ENCODE assay signal across 9 mouse cellular contexts in the genomic region with DNA sequence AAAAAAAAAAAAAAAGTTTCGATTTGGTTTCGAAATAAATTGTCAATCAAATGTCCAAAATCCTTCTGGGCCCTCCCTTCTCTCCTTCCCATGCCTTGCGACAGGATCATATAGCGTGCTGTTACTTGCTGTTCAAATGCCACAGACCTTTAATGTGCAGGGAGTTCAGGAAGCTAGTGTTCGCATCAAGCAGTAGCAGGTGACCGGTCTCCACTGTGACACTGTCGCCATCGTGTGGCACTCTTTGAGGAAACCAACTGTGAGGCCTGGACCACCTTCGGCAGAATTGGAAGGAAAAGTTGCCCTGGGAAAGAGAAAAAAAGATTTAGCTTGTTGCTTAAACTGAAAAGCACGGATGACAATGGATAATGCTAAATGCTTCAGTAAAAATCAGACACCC.
DNase-seq lines count a peak whose midpoint lies in the region; ATAC-seq lines count a peak whose summit lies in the region.
"Had no signal": no experiment of that assay in that cellular context is flagged by ENCODE, and none has a peak within 500 bp of the region (broad histone marks: within the 10 kb centered on the region; RNA-seq: fewer than 3 reads in every experiment).

No protein-coding gene starts in this region.

- H3K27ac ChIP-seq in intestine, embryonic 14.5 days (ENCODE audit: low read depth), result no peak overlapping the region
- H3K27ac ChIP-seq in intestine, embryonic 16.5 days (ENCODE audit: low read length), result no peak overlapping the region
- H3K27ac ChIP-seq in forebrain, embryonic 13.5 days, result no peak overlapping the region
- H3K27ac ChIP-seq in midbrain, embryonic 12.5 days (replicated peaks), result no peak overlapping the region
- H3K27ac ChIP-seq: liver, embryonic 13.5 days had no signal

- no peaks in the 10 kb centered on the region for H3K36me3 ChIP-seq in intestine, embryonic 14.5 days (ENCODE audit: control insufficient read depth, insufficient read depth, low read length)
- H3K36me3 ChIP-seq in intestine, embryonic 16.5 days (ENCODE audit: control insufficient read depth, insufficient read depth, low read length), result no peaks in the 10 kb centered on the region
- no peaks in the 10 kb centered on the region for H3K36me3 ChIP-seq in forebrain, embryonic 13.5 days (ENCODE audit: poor library complexity, severe bottlenecking)
- H3K36me3 ChIP-seq in midbrain, embryonic 12.5 days, result no peaks in the 10 kb centered on the region
- H3K36me3 ChIP-seq: liver, embryonic 13.5 days had no signal

- H3K27me3 ChIP-seq in intestine, embryonic 14.5 days (replicated peaks; ENCODE audit: control insufficient read depth, insufficient read depth, low read length), result no peaks in the 10 kb centered on the region
- no peaks in the 10 kb centered on the region for H3K27me3 ChIP-seq in intestine, embryonic 16.5 days (replicated peaks; ENCODE audit: control insufficient read depth, insufficient read depth, low read length)
- no peaks in the 10 kb centered on the region for H3K27me3 ChIP-seq in forebrain, embryonic 13.5 days
- H3K27me3 ChIP-seq in midbrain, embryonic 12.5 days, result 0 out of 2 replicates have a peak, but pooled peaks cover 11% of the 10 kb centered on the region
- H3K27me3 ChIP-seq: liver, embryonic 13.5 days had no signal

- no peaks in the 10 kb centered on the region for H3K9me3 ChIP-seq in intestine, embryonic 14.5 days (ENCODE audit: control insufficient read depth, low read length)
- H3K9me3 ChIP-seq in intestine, embryonic 16.5 days (ENCODE audit: control insufficient read depth, low read length), result no peaks in the 10 kb centered on the region
- no peaks in the 10 kb centered on the region for H3K9me3 ChIP-seq in forebrain, embryonic 13.5 days (replicated peaks)
- no peaks in the 10 kb centered on the region for H3K9me3 ChIP-seq in midbrain, embryonic 12.5 days
- H3K9me3 ChIP-seq: liver, embryonic 13.5 days had no signal

- no peaks in the 10 kb centered on the region for H3K4me1 ChIP-seq in intestine, embryonic 14.5 days (replicated peaks; ENCODE audit: control insufficient read depth, insufficient read depth, low read length)
- no peaks in the 10 kb centered on the region for H3K4me1 ChIP-seq in intestine, embryonic 16.5 days (ENCODE audit: control insufficient read depth, insufficient read depth, low read length)
- no peaks in the 10 kb centered on the region for H3K4me1 ChIP-seq in forebrain, embryonic 13.5 days
- no peaks in the 10 kb centered on the region for H3K4me1 ChIP-seq in midbrain, embryonic 12.5 days
- H3K4me1 ChIP-seq: liver, embryonic 13.5 days had no signal

- no peak overlapping the region for H3K4me3 ChIP-seq in intestine, embryonic 14.5 days (ENCODE audit: low read depth, low read length)
- H3K4me3 ChIP-seq in intestine, embryonic 16.5 days (ENCODE audit: low read length), result no peak overlapping the region
- no peak overlapping the region for H3K4me3 ChIP-seq in forebrain, embryonic 13.5 days
- no peak overlapping the region for H3K4me3 ChIP-seq in midbrain, embryonic 12.5 days
- H3K4me3 ChIP-seq: liver, embryonic 13.5 days had no signal

- peak; percentile 62 for DNase-seq in intestine, embryonic 14.5 days (ENCODE audit: low spot score)
- peak; percentile 71 for DNase-seq in brain, adult 2 months (ENCODE audit: low read depth, low spot score)
- peak; percentile 14 to 35 for DNase-seq in layer of hippocampus, adult 8-10 months (ENCODE audit: low spot score in 2 of 2)
- peak; percentile 64 for DNase-seq in testis, postnatal 10 days (ENCODE audit: low spot score)
- DNase-seq: liver, embryonic 13.5 days had no signal

- 34% methylated on average over 10 of the region's 10 CpGs for WGBS in intestine, embryonic 14.5 days
- 29% methylated on average over 10 of the region's 10 CpGs for WGBS in intestine, embryonic 16.5 days
- 19% methylated on average over 10 of the region's 10 CpGs for WGBS in forebrain, embryonic 13.5 days
- WGBS in midbrain, embryonic 12.5 days, result 25% methylated on average over 10 of the region's 10 CpGs

- H3K4me2 ChIP-seq in intestine, embryonic 14.5 days (ENCODE audit: low read length), result no peak overlapping the region
- H3K4me2 ChIP-seq in intestine, embryonic 16.5 days (ENCODE audit: low read depth, low read length), result no peak overlapping the region
- H3K4me2 ChIP-seq in forebrain, embryonic 13.5 days, result no peak overlapping the region
- no peak overlapping the region for H3K4me2 ChIP-seq in midbrain, embryonic 12.5 days (replicated peaks)
- H3K4me2 ChIP-seq: liver, embryonic 13.5 days had no signal

- ATAC-seq in intestine, embryonic 14.5 days (replicated peaks; ENCODE audit: low FRiP score, low TSS enrichment, low read depth), result no peak
- ATAC-seq in intestine, embryonic 16.5 days, result no peak
- ATAC-seq in forebrain, embryonic 13.5 days, result peak; percentile 85
- peak; percentile 82 for ATAC-seq in midbrain, embryonic 12.5 days (ENCODE audit: low FRiP score, low read depth)
- no peak for ATAC-seq in erythroid progenitor cell, adult 5-6 weeks (replicated peaks; ENCODE audit: low FRiP score, poor library complexity, severe bottlenecking)

- no peak overlapping the region for H3K9ac ChIP-seq in intestine, embryonic 14.5 days (ENCODE audit: low read length)
- no peak overlapping the region for H3K9ac ChIP-seq in intestine, embryonic 16.5 days (ENCODE audit: low read depth, low read length)
- H3K9ac ChIP-seq in forebrain, embryonic 13.5 days, result no peak overlapping the region
- no peak overlapping the region for H3K9ac ChIP-seq in midbrain, embryonic 12.5 days (replicated peaks)
- H3K9ac ChIP-seq: liver, embryonic 13.5 days had no signal

Comparison
In these comparisons a context has a peak if more than half of its experiments do, and no peak if none do; other contexts are left out.
1. ATAC-seq: peak in forebrain, embryonic 13.5 days (single experiment) and midbrain, embryonic 12.5 days (single experiment); none in intestine, embryonic 14.5 days (single experiment), intestine, embryonic 16.5 days (single experiment) and erythroid progenitor cell, adult 5-6 weeks (single experiment).
2. Peak in every context shown above with its lines, with median percentiles within 50 percentile points of each other: DNase-seq.